Mouse (Mus musculus): ENCODE measurements at regions not wholly inside any gene's neighbourhood (a gene's known extent, or its start where the extent isn't known, plus 50 kb on each side); places are given as distances from the start of the nearest gene placed in this dataset.

DNA sequence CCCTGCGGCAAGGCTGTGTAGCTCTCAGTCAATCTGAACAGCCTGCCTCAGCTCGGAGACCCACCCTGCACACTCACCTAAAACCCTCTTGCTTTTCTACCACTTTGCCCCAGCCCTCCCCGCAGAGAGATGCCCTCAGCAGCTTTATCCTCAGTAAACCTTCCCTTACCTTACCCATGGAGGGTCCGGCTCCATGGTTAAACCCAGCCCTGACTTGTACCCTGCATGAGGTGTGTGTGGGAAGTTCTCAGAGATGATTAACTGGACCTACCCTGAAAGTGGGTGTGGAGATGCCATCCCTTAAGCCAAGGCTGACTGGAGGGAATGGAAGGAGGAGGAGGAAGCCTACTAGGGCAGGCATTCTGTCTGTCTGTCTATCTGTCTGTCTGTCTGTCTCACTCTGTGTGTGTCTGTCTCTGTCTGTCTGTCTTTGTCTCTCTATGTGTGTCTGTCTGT, 362.9 kb downstream of the Ajap1 start:
- Histone ChIP-seq H3K4me3 (ENCODE audit: control insufficient read depth in 1 of 2, insufficient read depth in 1 of 2, low read depth in 2 of 2, low read length in 2 of 2) (no peak overlapping the region), H3K79me2 (ENCODE audit: control insufficient read depth, insufficient read depth, low read length, poor library complexity) (no peaks in the 10 kb centered on the region), H3K27me3 (ENCODE audit: control insufficient read depth in 1 of 2, insufficient read depth in 2 of 2, low read length in 2 of 2) (no peaks in the 10 kb centered on the region), H3K36me3 (ENCODE audit: control insufficient read depth in 1 of 2, insufficient read depth in 2 of 2, low read length in 2 of 2) (no peaks in the 10 kb centered on the region), H3K4me1 (ENCODE audit: control insufficient read depth in 1 of 2, insufficient read depth in 2 of 2, low read length in 2 of 2) (no peaks in the 10 kb centered on the region), H3K9me3 (replicated peaks; ENCODE audit: insufficient read depth, low read length) (no peaks in the 10 kb centered on the region), H3K27ac (ENCODE audit: control insufficient read depth, low read depth, low read length) (no peak overlapping the region), H3K9ac (ENCODE audit: control insufficient read depth, low read depth, low read length, poor library complexity, severe bottlenecking) (no peak overlapping the region)
- no peak for DNase-seq (ENCODE audit: low read depth, low spot score)
- TF ChIP-seq E2F4 (IDR thresholded peaks at IDR 0.05; ENCODE audit: borderline replicate concordance, low read depth, low read length) (no peak), CTCF (IDR thresholded peaks at IDR 0.05 in 2 of 3, conservative IDR thresholded peaks at IDR 0.05 in 1 of 3; ENCODE audit: control insufficient read depth in 1 of 3, insufficient read depth in 1 of 3, low read depth in 2 of 3, low read length in 3 of 3, poor library complexity in 1 of 3, severe bottlenecking in 1 of 3) (no peak), POLR2AphosphoS2 (IDR thresholded peaks at IDR 0.05; ENCODE audit: low read length) (no peak), KAT2A (conservative IDR thresholded peaks at IDR 0.05; ENCODE audit: low read depth, low read length) (no peak), BHLHE40 (IDR thresholded peaks at IDR 0.05; ENCODE audit: borderline replicate concordance, low read depth, low read length) (no peak), USF2 (IDR thresholded peaks at IDR 0.05; ENCODE audit: borderline replicate concordance in 1 of 2, insufficient read depth in 1 of 2, low read depth in 1 of 2, low read length in 2 of 2) (no peak), MAZ (IDR thresholded peaks at IDR 0.05; ENCODE audit: low read depth, low read length) (no peak), POLR2AphosphoS5 (IDR thresholded peaks at IDR 0.05; ENCODE audit: borderline replicate concordance, low read depth, low read length) (no peak), MYB (IDR thresholded peaks at IDR 0.05; ENCODE audit: low read depth, low read length) (no peak), TBP (IDR thresholded peaks at IDR 0.05; ENCODE audit: low read depth, low read length) (no peak)

- no peaks in the 10 kb centered on the region for H3K27me3 ChIP-seq (ENCODE audit: control insufficient read depth in 1 of 2, insufficient read depth in 2 of 2, low read length in 2 of 2)
- H3K27ac ChIP-seq (ENCODE audit: control insufficient read depth, low read depth, low read length) = no peak overlapping the region
- no peaks in the 10 kb centered on the region for H3K36me3 ChIP-seq (ENCODE audit: control insufficient read depth in 1 of 2, insufficient read depth in 2 of 2, low read length in 2 of 2)
- no peaks in the 10 kb centered on the region for H3K9me3 ChIP-seq (replicated peaks; ENCODE audit: insufficient read depth, low read length)
- H3K4me3 ChIP-seq (ENCODE audit: control insufficient read depth in 1 of 2, insufficient read depth in 1 of 2, low read depth in 2 of 2, low read length in 2 of 2) = no peak overlapping the region
- no peak overlapping the region for H3K9ac ChIP-seq (ENCODE audit: control insufficient read depth, low read depth, low read length, poor library complexity, severe bottlenecking)
- no peak for DNase-seq (ENCODE audit: low read depth, low spot score)
- no peaks in the 10 kb centered on the region for H3K79me2 ChIP-seq (ENCODE audit: control insufficient read depth, insufficient read depth, low read length, poor library complexity)
- TF ChIP-seq RAD21 (IDR thresholded peaks at IDR 0.05; ENCODE audit: low read depth, low read length) (no peak), MAX (IDR thresholded peaks at IDR 0.05; ENCODE audit: low read length) (no peak), POLR2AphosphoS5 (IDR thresholded peaks at IDR 0.05; ENCODE audit: borderline replicate concordance, low read depth, low read length) (no peak), CHD2 (IDR thresholded peaks at IDR 0.05; ENCODE audit: low read length) (no peak), RCOR1 (IDR thresholded peaks at IDR 0.05; ENCODE audit: low read depth, low read length) (no peak), USF1 (IDR thresholded peaks at IDR 0.05; ENCODE audit: low read depth, low read length) (no peak), GATA1 (IDR thresholded peaks at IDR 0.05; ENCODE audit: low read depth, low read length) (no peak), ZC3H11A (IDR thresholded peaks at IDR 0.05; ENCODE audit: low read depth, low read length) (no peak), NELFE (IDR thresholded peaks at IDR 0.05; ENCODE audit: low read depth, low read length) (no peak), ZKSCAN1 (IDR thresholded peaks at IDR 0.05; ENCODE audit: low read depth, low read length) (no peak), MXI1 (IDR thresholded peaks at IDR 0.05; ENCODE audit: low read depth, low read length) (no peak), TAL1 (IDR thresholded peaks at IDR 0.05; ENCODE audit: low read length) (no peak), TBP (IDR thresholded peaks at IDR 0.05; ENCODE audit: low read depth, low read length) (no peak), BHLHE40 (IDR thresholded peaks at IDR 0.05; ENCODE audit: borderline replicate concordance, low read depth, low read length) (no peak), CHD1 (IDR thresholded peaks at IDR 0.05; ENCODE audit: low read depth, low read length) (no peak), JUND (IDR thresholded peaks at IDR 0.05; ENCODE audit: low read depth, low read length) (no peak), E2F4 (IDR thresholded peaks at IDR 0.05; ENCODE audit: borderline replicate concordance, low read depth, low read length) (no peak), ZNF384 (IDR thresholded peaks at IDR 0.05; ENCODE audit: low read depth, low read length) (no peak), NRF1 (IDR thresholded peaks at IDR 0.05; ENCODE audit: insufficient read depth, low read depth, low read length, poor library complexity, severe bottlenecking) (no peak), KAT2A (conservative IDR thresholded peaks at IDR 0.05; ENCODE audit: low read depth, low read length) (no peak)
- no peaks in the 10 kb centered on the region for H3K4me1 ChIP-seq (ENCODE audit: control insufficient read depth in 1 of 2, insufficient read depth in 2 of 2, low read length in 2 of 2)
Observed at GRCm38 (mm10) chr4:153118824-153119646, 363.6 kb downstream of the Ajap1 start.
